ENCODE assay signal across 8 mouse cellular contexts in genomic region chr19:46516667-46517528, GRCm38 (mm10). TPM values are rescaled to one million over a fixed set of nuclear protein-coding genes. Genes with fewer than 3 reads are reported as not detected.
DNase-seq lines count a peak whose midpoint lies in the region; ATAC-seq lines count a peak whose summit lies in the region.

No protein-coding gene starts in this region.

- peaks cover 34% of the 10 kb centered on the region for H3K4me1 ChIP-seq in liver, embryonic 15.5 days (replicated peaks)
- H3K4me1 ChIP-seq in liver, embryonic 11.5 days (replicated peaks; ENCODE audit: control insufficient read depth, insufficient read depth, low read length) = peaks cover 26% of the 10 kb centered on the region
- peaks cover 39% of the 10 kb centered on the region for H3K4me1 ChIP-seq in embryonic facial prominence, embryonic 15.5 days
- peaks cover 21% of the 10 kb centered on the region for H3K4me1 ChIP-seq in stomach, embryonic 14.5 days (ENCODE audit: control insufficient read depth, insufficient read depth, low read length)

- 0 out of 2 replicates have a peak overlapping the region, but pooled peaks have one; percentile 10 for H3K27ac ChIP-seq in liver, embryonic 15.5 days (replicated peaks)
- no peak overlapping the region for H3K27ac ChIP-seq in liver, embryonic 11.5 days (ENCODE audit: low read depth, low read length)
- H3K27ac ChIP-seq in embryonic facial prominence, embryonic 15.5 days (replicated peaks) = peak overlapping the region; percentile 82
- H3K27ac ChIP-seq in stomach, embryonic 14.5 days (ENCODE audit: low read length) = peak overlapping the region; percentile 68; the same call in 1 of the 2 replicates

- no peaks in the 10 kb centered on the region for H3K27me3 ChIP-seq in liver, embryonic 15.5 days
- no peaks in the 10 kb centered on the region for H3K27me3 ChIP-seq in liver, embryonic 11.5 days (replicated peaks; ENCODE audit: control insufficient read depth, insufficient read depth, low read length)
- no peaks in the 10 kb centered on the region for H3K27me3 ChIP-seq in embryonic facial prominence, embryonic 15.5 days
- H3K27me3 ChIP-seq in stomach, embryonic 14.5 days (ENCODE audit: control insufficient read depth, insufficient read depth, low read length) = no peaks in the 10 kb centered on the region

- no peak for DNase-seq in liver, embryonic 11.5 days (ENCODE audit: low spot score)
- peak; percentile 40 for DNase-seq in induced T-regulatory cell, adult 2 months (ENCODE audit: low read depth)
- no peak for DNase-seq in yolk sac, embryonic 10.5 days (ENCODE audit: low spot score)
- DNase-seq in retina, postnatal 1 day = no peak

- ATAC-seq in liver, embryonic 15.5 days (ENCODE audit: insufficient read depth) = no peak
- no peak for ATAC-seq in liver, embryonic 11.5 days (replicated peaks; ENCODE audit: low FRiP score)
- ATAC-seq in embryonic facial prominence, embryonic 15.5 days (ENCODE audit: insufficient number of reproducible peaks, low FRiP score, low TSS enrichment, low read depth) = no peak
- no peak for ATAC-seq in stomach, embryonic 14.5 days (ENCODE audit: insufficient number of reproducible peaks, insufficient read depth, low FRiP score, low read depth)
- ATAC-seq in cerebellum, adult (ENCODE audit: insufficient number of reproducible peaks, low FRiP score, low TSS enrichment) = no peak

- 61% methylated on average over 3 of the region's 3 CpGs for WGBS in liver, embryonic 15.5 days (ENCODE audit: insufficient replicate concordance)
- 60% methylated on average over 3 of the region's 3 CpGs for WGBS in liver, embryonic 11.5 days
- WGBS in embryonic facial prominence, embryonic 15.5 days = 61% methylated on average over 3 of the region's 3 CpGs
- 51% methylated on average over 3 of the region's 3 CpGs for WGBS in stomach, embryonic 14.5 days

- no peak overlapping the region for H3K9ac ChIP-seq in liver, embryonic 15.5 days
- H3K9ac ChIP-seq in liver, embryonic 11.5 days (ENCODE audit: low read depth, low read length) = no peak overlapping the region
- no peak overlapping the region for H3K9ac ChIP-seq in embryonic facial prominence, embryonic 15.5 days
- H3K9ac ChIP-seq in stomach, embryonic 14.5 days (replicated peaks; ENCODE audit: low read depth, low read length) = no peak overlapping the region

- H3K4me2 ChIP-seq in liver, embryonic 15.5 days = no peak overlapping the region
- no peak overlapping the region for H3K4me2 ChIP-seq in liver, embryonic 11.5 days
- no peak overlapping the region for H3K4me2 ChIP-seq in embryonic facial prominence, embryonic 15.5 days (replicated peaks)
- H3K4me2 ChIP-seq in stomach, embryonic 14.5 days (replicated peaks; ENCODE audit: low read depth, low read length) = no peak overlapping the region

- peaks cover 48% of the 10 kb centered on the region for H3K36me3 ChIP-seq in liver, embryonic 15.5 days (replicated peaks)
- peaks cover 33% of the 10 kb centered on the region for H3K36me3 ChIP-seq in liver, embryonic 11.5 days (ENCODE audit: control insufficient read depth, insufficient read depth, low read length)
- peaks cover 41% of the 10 kb centered on the region for H3K36me3 ChIP-seq in embryonic facial prominence, embryonic 15.5 days
- H3K36me3 ChIP-seq in stomach, embryonic 14.5 days (ENCODE audit: control insufficient read depth, insufficient read depth, low read length) = peaks cover 41% of the 10 kb centered on the region

- H3K9me3 ChIP-seq in liver, embryonic 15.5 days (replicated peaks) = no peaks in the 10 kb centered on the region
- no peaks in the 10 kb centered on the region for H3K9me3 ChIP-seq in liver, embryonic 11.5 days (ENCODE audit: control insufficient read depth, low read length)
- no peaks in the 10 kb centered on the region for H3K9me3 ChIP-seq in embryonic facial prominence, embryonic 15.5 days (replicated peaks)
- H3K9me3 ChIP-seq in stomach, embryonic 14.5 days (ENCODE audit: control insufficient read depth, low read depth, low read length) = no peaks in the 10 kb centered on the region

- H3K4me3 ChIP-seq in liver, embryonic 15.5 days (replicated peaks) = no peak overlapping the region
- no peak overlapping the region for H3K4me3 ChIP-seq in liver, embryonic 11.5 days (ENCODE audit: low read depth, low read length)
- no peak overlapping the region for H3K4me3 ChIP-seq in embryonic facial prominence, embryonic 15.5 days (replicated peaks)
- no peak overlapping the region for H3K4me3 ChIP-seq in stomach, embryonic 14.5 days (ENCODE audit: low read depth, low read length)

RNA-seq across cellular contexts. Expression of gene Trim8, which starts 15.4 kb away (rescaled TPM):
- polyA plus RNA-seq in liver, embryonic 15.5 days (2015; fragmentation: Nextera tagmentation; extraction: Ambion mirVana) = 8.8 and 10.9 TPM in 2 replicates
- polyA plus RNA-seq in liver, embryonic 11.5 days (2014; fragmentation: Nextera tagmentation; extraction: Ambion mirVana) = 22.9 and 24.1 TPM in 2 replicates
- 20.7 and 21.7 TPM in 2 replicates for polyA plus RNA-seq in embryonic facial prominence, embryonic 15.5 days (2015; fragmentation: Nextera tagmentation; extraction: Ambion mirVana)
- polyA plus RNA-seq in stomach, embryonic 14.5 days (2014; fragmentation: Nextera tagmentation; extraction: Ambion mirVana) = 22.3 and 23.5 TPM in 2 replicates

RNA-seq across cellular contexts. Expression of gene Arl3, which starts 56.1 kb away (rescaled TPM):
- polyA plus RNA-seq in liver, embryonic 15.5 days (2015; fragmentation: Nextera tagmentation; extraction: Ambion mirVana) = 22.9 and 25.4 TPM in 2 replicates
- 42.6 and 50.5 TPM in 2 replicates for polyA plus RNA-seq in liver, embryonic 11.5 days (2014; fragmentation: Nextera tagmentation; extraction: Ambion mirVana)
- 149 TPM in 2 replicates for polyA plus RNA-seq in embryonic facial prominence, embryonic 15.5 days (2015; fragmentation: Nextera tagmentation; extraction: Ambion mirVana)
- polyA plus RNA-seq in stomach, embryonic 14.5 days (2014; fragmentation: Nextera tagmentation; extraction: Ambion mirVana) = 89.4 and 98.7 TPM in 2 replicates

RNA-seq across cellular contexts. Expression of gene Sfxn2, which starts 56.3 kb away (rescaled TPM):
- polyA plus RNA-seq in liver, embryonic 15.5 days (2015; fragmentation: Nextera tagmentation; extraction: Ambion mirVana) = 28.6 and 33.4 TPM in 2 replicates
- polyA plus RNA-seq in liver, embryonic 11.5 days (2014; fragmentation: Nextera tagmentation; extraction: Ambion mirVana) = 24.7 and 26.2 TPM in 2 replicates
- polyA plus RNA-seq in embryonic facial prominence, embryonic 15.5 days (2015; fragmentation: Nextera tagmentation; extraction: Ambion mirVana) = 21.8 and 21.9 TPM in 2 replicates
- 19.3 and 20.8 TPM in 2 replicates for polyA plus RNA-seq in stomach, embryonic 14.5 days (2014; fragmentation: Nextera tagmentation; extraction: Ambion mirVana)
